In genomic region chrX:53137066-53137465, GRCm38 (mm10) we compare ENCODE assay signal across 17 mouse cellular contexts.
"Had no signal": no experiment of that assay in that cellular context is flagged by ENCODE, and none has a peak within 500 bp of the region (broad histone marks: within the 10 kb centered on the region; RNA-seq: fewer than 3 reads in every experiment).

No protein-coding gene starts in this region.

- H3K36me3 ChIP-seq: limb, embryonic 12.5 days; liver, embryonic 15.5 days; midbrain, embryonic 10.5 days; neural tube, embryonic 15.5 days had no signal

- H3K27me3 ChIP-seq: limb, embryonic 12.5 days; liver, embryonic 15.5 days; neural tube, embryonic 15.5 days had no signal

- H3K4me2 ChIP-seq: limb, embryonic 12.5 days; liver, embryonic 11.5 days; liver, embryonic 15.5 days; neural tube, embryonic 15.5 days had no signal

- H3K9me3 ChIP-seq: limb, embryonic 12.5 days; liver, embryonic 15.5 days; midbrain, embryonic 10.5 days; neural tube, embryonic 15.5 days had no signal

- H3K27ac ChIP-seq: kidney, postnatal 0 days; limb, embryonic 12.5 days; liver, embryonic 15.5 days; midbrain, embryonic 10.5 days; neural tube, embryonic 15.5 days had no signal

- DNase-seq: kidney, adult 9 months; layer of hippocampus, adult 9-11 months; layer of hippocampus, postnatal 36 days; lung, adult 2 months; lung, postnatal 36 days; midbrain, embryonic 14.5 days; right cerebral cortex, adult 18-20 months; right cerebral cortex, postnatal 25 days; thymus, adult 18-20 months; thymus, postnatal 25 days had no signal

- H3K9ac ChIP-seq: limb, embryonic 12.5 days; liver, embryonic 15.5 days; neural tube, embryonic 15.5 days had no signal

- H3K4me1 ChIP-seq: limb, embryonic 12.5 days; liver, embryonic 15.5 days; midbrain, embryonic 10.5 days; neural tube, embryonic 15.5 days had no signal

- H3K4me3 ChIP-seq: limb, embryonic 12.5 days; liver, embryonic 15.5 days; midbrain, embryonic 10.5 days; myocyte; neural tube, embryonic 15.5 days had no signal
